ENCODE assay signal across 9 mouse cellular contexts in genomic region chr13:111099252-111099651, GRCm38 (mm10).
DNase-seq lines count a peak whose midpoint lies in the region; ATAC-seq lines count a peak whose summit lies in the region.
"Had no signal": no experiment of that assay in that cellular context is flagged by ENCODE, and none has a peak within 500 bp of the region (broad histone marks: within the 10 kb centered on the region; RNA-seq: fewer than 3 reads in every experiment).

No protein-coding gene starts in this region.

- ATAC-seq in heart, embryonic 12.5 days (ENCODE audit: insufficient number of reproducible peaks, low FRiP score) = no peak

- H3K9me3 ChIP-seq in heart, embryonic 12.5 days (replicated peaks) = no peaks in the 10 kb centered on the region
- H3K9me3 ChIP-seq: liver, embryonic 15.5 days had no signal

- peak; percentile 94 for DNase-seq in heart, adult 11 months
- DNase-seq in right cerebral cortex, adult 18-20 months = peak; percentile 78
- no peak for DNase-seq in right cerebral cortex, postnatal 4 days
- peak; percentile 17 to 18 for DNase-seq in layer of hippocampus, postnatal 36 days
- no peak for DNase-seq in gastrocnemius, postnatal 4 days (ENCODE audit: low spot score in 2 of 2)
- no peak for DNase-seq in gastrocnemius, postnatal 10 days
- DNase-seq in kidney, adult 11 months = no peak

- no peak overlapping the region for H3K9ac ChIP-seq in heart, embryonic 12.5 days
- H3K9ac ChIP-seq: liver, embryonic 15.5 days had no signal

- no peaks in the 10 kb centered on the region for H3K36me3 ChIP-seq in heart, embryonic 12.5 days
- H3K36me3 ChIP-seq: liver, embryonic 15.5 days had no signal

- H3K4me2 ChIP-seq in heart, embryonic 12.5 days = no peak overlapping the region
- H3K4me2 ChIP-seq: liver, embryonic 15.5 days had no signal

- no peak overlapping the region for H3K27ac ChIP-seq in heart, embryonic 12.5 days (ENCODE audit: poor library complexity, severe bottlenecking)
- H3K27ac ChIP-seq: liver, embryonic 15.5 days had no signal

- H3K4me3 ChIP-seq in heart, embryonic 12.5 days = no peak overlapping the region
- H3K4me3 ChIP-seq: liver, embryonic 15.5 days had no signal

- peaks cover 8% of the 10 kb centered on the region; the same call in 1 of the 2 replicates for H3K4me1 ChIP-seq in heart, embryonic 12.5 days (replicated peaks)
- H3K4me1 ChIP-seq: liver, embryonic 15.5 days had no signal

- 55% methylated on average over 6 of the region's 6 CpGs for WGBS in heart, embryonic 12.5 days

- no peaks in the 10 kb centered on the region for H3K27me3 ChIP-seq in heart, embryonic 12.5 days (replicated peaks)
- H3K27me3 ChIP-seq: liver, embryonic 15.5 days had no signal

Comparison
In these comparisons a context has a peak if more than half of its experiments do, and no peak if none do; other contexts are left out.
1. DNase-seq: peak in heart, adult 11 months (single experiment), right cerebral cortex, adult 18-20 months (single experiment) and layer of hippocampus, postnatal 36 days (2 of 2); none in right cerebral cortex, postnatal 4 days (single experiment), gastrocnemius, postnatal 4 days (0 of 2), gastrocnemius, postnatal 10 days (single experiment) and kidney, adult 11 months (single experiment).